Mouse (Mus musculus) erythroblast, embryonic 14.5 days (primary cell): ENCODE measurements around the gene Thsd1.

Source experiments
- GATA1 ChIP-seq: IDR thresholded peaks from 2 replicates; pipeline ENCODE4 v1.6.1; 2012; ENCODE audit warnings: low read length, inconsistent platforms, mixed read lengths
- TAL1 ChIP-seq: IDR thresholded peaks from 3 replicates; pipeline ENCODE4 v1.6.1; 2012; ENCODE audit warnings: low read length, inconsistent platforms, mixed read lengths

- TF ChIP-seq GATA1 (no peak), TAL1 (no peak)
Measured at GRCm38 (mm10) chr8:22282999-22283491, 55.9 kb downstream of the Thsd1 start, which contains the start of gene Tpte.
